Mouse (Mus musculus) gonadal fat pad, adult 2 months (tissue): ENCODE results near the gene Eddm3b. TPM values are rescaled to one million over a fixed set of nuclear protein-coding genes. Genes with fewer than 3 reads are reported as not detected.
"Not testable (repeated sequence)": the region's sequence is repeated elsewhere in the genome, so short reads cannot be mapped to it uniquely, and the experiment has no call there.

Experiments used
- DNase-seq: peaks from one replicate; pipeline ENCODE4 v3.0.0-alpha.2; 2012; ENCODE audit warnings: low read depth
- polyA plus RNA-seq: library from polyadenylated mRNA; depleted of rRNA; stranded (reverse); fragments of >200 nt; gene quantifications from 2 replicates; pipeline ENCODE4 v1.2.3, GENCODE M21; 2012

The Eddm3b gene
- polyA plus RNA-seq, 1 experiment, result 172 TPM

- no peak for DNase-seq
Measured at GRCm38 (mm10) chr14:51094096-51094875, 19.9 kb upstream of the Eddm3b start.

- DNase-seq, result no peak
Measured at GRCm38 (mm10) chr14:51094921-51095320, 19.3 kb upstream of the Eddm3b start.

DNA sequence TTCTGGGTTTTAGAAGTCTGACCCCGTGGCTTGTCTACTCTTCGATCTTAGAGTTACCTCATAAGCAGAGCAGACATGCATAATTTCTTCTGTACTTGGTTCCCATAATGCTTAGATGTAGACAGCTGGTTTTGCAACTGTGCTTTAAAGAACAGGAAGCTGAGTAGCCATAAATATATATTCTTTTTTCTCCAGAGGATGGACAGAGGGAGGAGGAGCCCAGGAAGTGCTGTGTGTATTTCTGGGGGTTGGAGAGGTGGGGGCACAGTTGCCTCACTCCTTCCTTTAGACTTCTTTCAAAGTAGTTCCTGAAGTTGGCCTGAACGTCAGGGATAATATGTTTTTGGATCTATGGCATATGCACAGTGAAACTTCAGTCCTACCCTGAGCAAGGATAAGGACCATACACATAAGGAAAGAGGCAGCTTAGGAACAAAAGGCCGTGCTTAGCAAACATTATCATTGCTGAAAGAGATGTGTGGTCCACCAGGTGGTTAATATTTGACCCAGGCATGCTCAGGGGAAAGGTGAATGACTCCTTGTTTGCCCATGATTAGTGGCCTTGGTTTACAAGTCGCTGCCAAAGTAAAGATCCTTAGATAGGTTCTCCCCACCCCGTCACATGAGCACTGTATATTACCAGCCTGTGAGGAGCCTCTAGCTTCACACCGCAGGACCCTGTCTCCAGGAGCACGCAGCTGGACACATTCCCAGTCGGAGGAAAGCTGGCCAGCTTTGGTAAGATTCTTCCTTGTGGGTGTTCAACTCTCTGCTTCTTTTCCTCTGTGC, 18.3 kb upstream of the Eddm3b start:
- no peak for DNase-seq

DNA sequence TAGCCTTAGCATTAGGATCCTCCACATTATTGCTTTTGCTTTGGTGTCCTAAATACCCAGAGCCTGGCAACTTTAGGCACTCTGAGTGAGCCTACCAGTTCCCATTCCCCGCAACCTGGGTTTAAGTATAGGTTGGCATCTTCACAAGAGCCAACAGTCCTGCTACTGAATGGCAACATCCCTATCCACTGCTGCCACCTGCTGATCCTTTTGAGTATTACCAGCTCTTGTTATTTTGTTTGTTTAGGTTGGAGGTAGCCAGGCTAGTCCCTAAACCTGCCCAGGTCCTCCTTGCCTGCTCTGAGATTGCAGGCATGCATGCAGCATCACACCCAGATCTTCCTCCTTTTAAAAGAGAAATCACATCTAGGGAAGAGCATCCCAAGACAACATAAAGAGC, 15.9 kb upstream of the Eddm3b start:
- not testable (repeated sequence) for DNase-seq

DNA sequence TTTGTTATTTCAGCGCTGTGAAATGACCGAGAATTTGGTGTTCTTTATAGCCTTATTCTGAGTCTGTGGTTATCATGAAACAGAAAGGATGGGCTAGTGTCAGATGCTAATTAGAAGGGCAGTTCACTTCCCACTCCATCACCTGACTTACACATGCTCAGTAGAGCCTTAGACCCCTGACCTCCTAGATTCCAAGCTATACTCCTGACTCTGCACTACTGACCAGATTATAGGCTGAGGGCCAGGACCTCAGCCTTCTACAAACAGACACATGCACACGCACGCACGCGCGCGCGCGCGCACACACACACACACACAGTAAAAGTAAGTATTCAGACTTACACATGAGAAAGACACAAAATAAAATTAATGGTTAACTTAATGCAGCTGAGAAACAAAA, 15.3 kb upstream of the Eddm3b start:
- DNase-seq, result no peak

DNA sequence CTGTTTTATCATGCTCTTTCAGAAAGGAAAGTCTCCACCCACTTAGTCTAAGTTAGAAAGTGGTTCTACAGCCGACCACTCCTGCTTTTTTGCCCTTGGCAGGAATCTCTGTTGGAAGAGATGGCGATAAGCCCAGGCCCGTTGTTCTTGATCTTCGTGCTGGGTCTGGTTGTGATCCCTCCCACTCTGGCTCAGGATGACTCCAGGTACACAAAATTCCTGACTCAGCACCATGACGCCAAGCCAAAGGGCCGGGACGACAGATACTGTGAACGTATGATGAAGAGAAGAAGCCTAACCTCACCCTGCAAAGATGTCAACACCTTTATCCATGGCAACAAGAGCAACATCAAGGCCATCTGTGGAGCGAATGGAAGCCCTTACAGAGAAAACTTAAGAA, 12.9 kb upstream of the Eddm3b start:
- DNase-seq, result no peak

DNA sequence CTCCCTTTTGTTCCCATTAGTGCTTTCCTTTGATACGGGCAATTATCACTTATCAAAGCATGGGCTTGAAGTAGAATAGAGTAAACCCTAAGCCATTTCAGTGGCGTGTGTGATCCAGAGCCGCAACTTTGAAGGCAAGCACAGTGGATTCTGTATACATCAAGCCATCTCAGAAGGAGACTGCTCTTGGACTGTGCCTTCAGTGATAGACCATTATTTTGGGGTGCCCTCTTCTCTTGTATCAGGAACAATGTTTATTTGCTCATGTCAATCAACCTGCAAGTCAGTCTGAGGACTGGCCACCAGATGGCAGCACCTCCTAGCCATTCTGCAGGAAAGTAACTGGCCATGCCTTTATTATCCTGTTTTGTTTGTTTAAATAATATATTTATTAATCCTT, 11.0 kb upstream of the Eddm3b start:
- DNase-seq, result no peak

DNA sequence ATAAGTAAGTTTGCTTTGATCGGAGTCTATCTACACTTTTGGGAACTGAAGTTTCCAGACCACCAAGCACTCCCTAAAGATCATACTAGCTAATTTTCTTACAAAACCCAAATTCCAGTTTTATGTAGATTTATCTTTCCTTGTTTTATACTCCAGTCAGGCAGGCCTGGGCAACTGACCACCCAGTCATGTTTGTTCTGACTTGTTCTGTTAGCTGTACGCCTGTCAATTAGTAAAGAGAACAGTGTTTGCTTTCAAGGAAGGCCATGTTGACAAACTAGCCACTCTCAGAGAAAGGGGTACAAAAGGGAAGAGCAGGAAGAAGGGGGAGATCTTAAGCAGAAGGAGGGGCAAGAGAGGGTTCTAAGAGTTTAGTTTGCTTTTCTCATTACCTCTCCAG, 9.9 kb upstream of the Eddm3b start:
- DNase-seq, result no peak

- no peak for DNase-seq
Measured at GRCm38 (mm10) chr14:51106449-51106967, 7.7 kb upstream of the Eddm3b start.

- DNase-seq, result no peak
Measured at GRCm38 (mm10) chr14:51111966-51112365, 2.3 kb upstream of the Eddm3b start.

- no peak for DNase-seq
Measured at GRCm38 (mm10) chr14:51113476-51113875, 750 bp upstream of the Eddm3b start.

DNA sequence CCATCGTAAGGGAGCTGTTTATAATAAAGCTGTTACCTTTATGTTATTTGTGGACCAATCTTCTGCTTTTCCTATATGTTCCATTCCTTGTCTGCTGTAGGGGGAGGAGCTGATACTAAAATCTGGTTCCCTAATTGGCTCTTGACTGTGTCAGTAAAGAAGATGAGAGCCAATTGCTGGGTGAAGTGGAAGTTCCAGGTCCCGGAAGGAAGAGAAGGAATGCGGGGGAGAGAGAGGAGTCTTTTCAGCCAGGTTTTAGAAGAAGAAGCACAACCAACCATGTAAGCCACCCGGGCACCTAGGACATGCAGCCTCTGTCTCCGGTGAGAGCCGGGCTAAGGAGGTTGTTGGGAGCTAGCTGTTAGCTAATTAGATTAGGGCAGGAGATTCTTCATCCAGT, 11.5 kb downstream of the Eddm3b start:
- no peak for DNase-seq

GRCm38 (mm10) chr14:51127648-51128258, 13.5 kb downstream of the Eddm3b start:
- no peak for DNase-seq

- no peak for DNase-seq
Measured at GRCm38 (mm10) chr14:51128775-51129623, 14.8 kb downstream of the Eddm3b start.

DNA sequence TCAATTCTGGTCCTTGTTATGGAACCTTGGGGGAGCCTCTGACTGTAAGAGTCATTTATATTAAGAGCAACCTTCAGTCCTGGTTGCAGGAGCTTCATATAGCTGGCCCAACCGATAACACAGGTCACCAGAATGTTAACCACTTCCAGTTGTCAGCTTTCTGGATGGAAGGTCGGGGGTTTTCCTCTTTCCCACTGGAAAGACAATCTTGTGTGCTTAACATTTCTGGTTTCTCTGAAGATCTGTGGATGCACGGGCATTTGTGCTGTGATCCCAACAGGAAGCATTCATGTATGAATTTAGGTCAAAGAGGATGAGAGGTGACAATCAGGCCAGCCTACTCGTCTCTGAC, 15.4 kb downstream of the Eddm3b start:
- no peak for DNase-seq

DNA sequence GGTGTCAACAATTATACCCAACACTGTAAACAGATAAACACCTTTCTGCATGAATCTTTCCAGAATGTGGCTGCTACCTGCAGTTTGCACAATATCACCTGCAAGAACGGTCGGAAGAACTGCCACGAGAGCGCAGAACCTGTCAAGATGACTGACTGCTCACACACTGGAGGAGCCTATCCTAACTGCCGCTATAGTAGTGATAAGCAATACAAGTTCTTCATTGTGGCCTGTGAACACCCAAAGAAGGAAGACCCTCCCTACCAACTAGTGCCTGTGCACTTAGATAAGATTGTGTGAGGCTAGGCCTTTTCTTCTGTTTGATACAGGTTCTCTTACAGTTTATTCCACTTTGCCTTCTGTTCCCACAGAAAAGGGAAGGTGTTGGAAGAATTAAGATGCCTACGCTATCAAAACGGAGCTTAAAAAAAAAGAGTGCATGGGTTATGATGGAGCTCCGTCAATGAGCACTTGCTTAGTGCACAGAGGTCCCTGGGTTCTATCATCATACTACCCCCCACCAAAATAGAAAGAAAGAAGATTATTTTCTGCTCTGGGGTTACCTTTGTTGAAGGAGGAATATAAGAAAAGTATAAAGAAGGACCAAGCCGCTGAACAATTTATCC, 16.2 kb downstream of the Eddm3b start:
- DNase-seq, result no peak

GRCm38 (mm10) chr14:51131086-51131815, 17.0 kb downstream of the Eddm3b start:
- DNase-seq, result no peak

DNA sequence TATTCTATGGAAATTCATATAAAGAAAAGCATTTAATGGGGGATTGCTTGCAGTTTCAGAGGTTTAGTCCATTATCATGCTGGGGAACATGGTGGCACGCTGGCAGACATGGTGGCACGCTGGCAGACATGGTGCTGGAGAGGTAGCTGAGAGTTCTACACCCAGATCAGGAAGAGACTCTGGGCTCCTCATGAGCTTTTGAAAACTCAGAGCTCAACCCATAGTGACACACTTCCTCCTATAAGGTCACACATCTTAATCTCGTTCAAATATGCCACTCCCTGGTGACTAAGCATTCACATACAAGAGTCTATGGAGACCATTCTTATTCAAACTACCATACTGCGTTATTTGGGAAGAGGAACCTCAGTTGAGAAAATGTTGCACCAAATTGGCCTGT, 18.1 kb downstream of the Eddm3b start:
- no peak for DNase-seq

- DNase-seq, result no peak
Measured at GRCm38 (mm10) chr14:51140342-51140741, 26.1 kb downstream of the Eddm3b start.

- no peak for DNase-seq
Measured at GRCm38 (mm10) chr14:51142119-51142518, 27.9 kb downstream of the Eddm3b start.

DNA sequence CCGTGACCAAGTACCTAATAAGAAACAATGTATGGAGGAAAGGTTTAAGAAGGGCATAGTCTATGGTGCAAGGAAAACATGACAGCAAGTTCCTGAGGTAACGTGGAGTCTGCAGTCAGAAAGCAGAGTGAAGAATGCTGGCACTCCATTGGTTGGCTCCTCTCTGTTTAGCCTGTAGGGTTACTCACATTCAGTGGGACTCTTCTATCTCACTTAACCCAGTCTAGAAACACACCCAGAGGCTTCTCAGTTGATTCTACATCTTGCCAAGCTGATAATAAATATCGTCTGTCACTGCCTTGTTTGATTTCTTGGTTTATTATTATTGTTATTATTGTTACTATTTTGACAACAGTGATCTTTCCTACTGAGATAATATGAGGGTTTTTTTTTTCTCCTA, 28.3 kb downstream of the Eddm3b start:
- no peak for DNase-seq
